Mouse (Mus musculus): ENCODE measurements around the gene Tpsab1. TPM values are rescaled to one million over a fixed set of nuclear protein-coding genes. Genes with fewer than 3 reads are reported as not detected.

The Tpsab1 gene
- polyA plus RNA-seq (2012; rRNA removed) = 0.02 and 0.05 TPM in 2 replicates

GRCm38 (mm10) chr17:25345462-25345861 lies at the start of gene Tpsab1:
TSS of gene Tpsab1 (minus strand) at chr17:25345562.

DNA sequence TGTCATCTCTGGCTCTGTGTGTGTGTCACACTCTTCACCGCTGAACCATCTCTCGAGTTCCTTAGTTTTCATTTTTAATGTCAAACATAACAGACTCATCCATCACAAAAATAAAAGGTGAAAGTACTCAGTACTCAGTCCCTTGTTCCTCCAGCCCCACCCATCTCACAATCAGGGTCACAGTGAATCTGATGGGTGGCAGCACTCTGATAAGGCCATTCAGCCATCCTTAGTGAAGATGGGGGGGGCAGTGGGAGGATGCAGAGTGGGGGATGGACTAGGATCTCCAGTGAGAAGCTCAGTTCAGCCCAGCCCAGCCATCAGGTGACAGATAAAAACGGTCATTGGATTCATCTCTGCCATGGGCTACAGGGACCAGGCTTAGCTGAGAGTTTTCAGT lies 23.6 kb upstream of the Tpsab1 start, which contains the start of gene Tpsg1:
TSS of gene Tpsg1 (plus strand) at position 301 of the 400 bp plus-strand sequence.

DNA sequence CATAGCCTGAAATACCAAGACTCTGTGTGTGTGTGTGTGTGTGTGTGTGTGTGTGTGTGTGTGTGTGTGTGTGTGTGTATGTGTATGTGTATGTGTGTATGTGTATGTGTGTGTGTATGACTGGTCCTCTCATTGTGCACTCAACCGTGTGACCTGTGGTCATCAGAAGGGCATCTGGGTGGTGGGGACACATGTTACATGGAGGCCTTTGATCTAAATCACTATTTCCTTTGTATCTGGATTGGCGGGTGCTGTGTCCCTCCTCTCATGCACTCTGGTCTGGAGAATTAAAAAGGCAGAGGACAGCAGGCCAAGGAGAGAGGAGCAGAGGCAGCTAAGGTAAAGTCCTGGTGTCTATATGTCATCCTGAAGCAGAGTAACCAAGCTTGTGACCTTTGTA lies 20.6 kb upstream of the Tpsab1 start, which contains the start of gene Tpsb2:
TSS of gene Tpsb2 (plus strand) at position 301 of the 400 bp plus-strand sequence.

GRCm38 (mm10) chr17:25318354-25318753 lies 27.0 kb downstream of the Tpsab1 start, which contains the start of gene Prss29:
TSS of gene Prss29 (plus strand) at chr17:25318654.

DNA sequence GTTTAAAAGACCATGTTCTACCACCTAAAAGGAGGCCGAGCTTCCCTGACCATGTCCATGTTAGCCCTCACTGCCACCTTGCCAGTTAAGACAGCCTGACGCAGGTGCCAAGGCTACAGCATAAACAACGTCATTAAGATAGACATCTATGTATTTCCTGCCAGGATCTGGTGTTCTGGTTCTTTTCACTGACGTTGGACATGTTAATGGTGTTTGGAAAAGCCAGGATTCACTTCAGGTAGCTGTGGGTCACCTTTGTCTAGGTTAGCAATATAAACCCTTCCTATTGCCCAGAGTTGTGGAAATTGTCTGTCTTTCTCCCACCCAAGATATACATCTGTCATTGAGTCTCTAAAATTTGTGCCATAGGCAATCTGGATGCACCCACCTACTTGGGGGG lies 37.0 kb downstream of the Tpsab1 start, which contains the start of gene Prss28:
TSS of gene Prss28 (plus strand) at position 301 of the 400 bp plus-strand sequence.

DNA sequence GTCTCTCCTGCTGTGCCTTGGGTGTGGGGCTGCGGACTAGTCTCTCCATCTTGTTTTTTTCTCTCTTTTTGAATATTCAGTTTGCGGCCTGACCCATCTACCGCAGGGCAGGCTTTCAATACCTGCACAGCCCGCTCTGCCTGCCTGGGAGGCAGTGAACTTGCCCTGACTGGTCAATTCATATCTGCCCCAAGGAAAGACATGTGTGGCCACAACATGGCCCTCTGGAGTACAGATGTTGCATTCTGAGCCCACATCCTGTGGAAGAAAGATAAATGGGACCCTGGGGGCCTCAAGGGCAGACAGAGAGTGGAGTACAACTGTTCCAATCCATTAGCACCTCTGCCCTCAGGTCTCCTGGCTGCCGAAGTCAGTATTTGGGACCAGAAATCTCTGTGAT lies 47.3 kb downstream of the Tpsab1 start, which contains the start of gene Prss34:
TSS of gene Prss34 (plus strand) at position 301 of the 400 bp plus-strand sequence.

Other genes with a start within 250 kb of the Tpsab1 start
- gene Telo2, start 229.6 kb downstream of the Tpsab1 start, polyA plus RNA-seq (2012; rRNA removed) = 5.6 TPM in 2 replicates
- not detected in 2 replicates for gene Ptx4, start 224.8 kb downstream of the Tpsab1 start, polyA plus RNA-seq (2012; rRNA removed)
- 6.5 and 7.2 TPM in 2 replicates for gene Clcn7, start 212.2 kb downstream of the Tpsab1 start, polyA plus RNA-seq (2012; rRNA removed)
- gene Ccdc154, start 183.1 kb downstream of the Tpsab1 start, polyA plus RNA-seq (2012; rRNA removed) = not detected in 2 replicates
- not detected in 2 replicates for gene Gm38655, start 170.1 kb downstream of the Tpsab1 start, polyA plus RNA-seq (2012; rRNA removed)
- gene BC003965, start 161.0 kb downstream of the Tpsab1 start, polyA plus RNA-seq (2012; rRNA removed) = 11.2 and 12.5 TPM in 2 replicates
- 8.8 and 9.4 TPM in 2 replicates for gene Unkl, start 157.2 kb downstream of the Tpsab1 start, polyA plus RNA-seq (2012; rRNA removed)
- gene Gnptg, start 105.4 kb downstream of the Tpsab1 start, polyA plus RNA-seq (2012; rRNA removed) = 13.8 and 14.6 TPM in 2 replicates
- gene Tsr3, start 105.4 kb downstream of the Tpsab1 start, polyA plus RNA-seq (2012; rRNA removed) = 12.0 and 12.2 TPM in 2 replicates
- gene Baiap3, start 89.2 kb downstream of the Tpsab1 start, polyA plus RNA-seq (2012; rRNA removed) = 0.56 and 1.2 TPM in 2 replicates
- 125 and 133 TPM in 2 replicates for gene Ube2i, start 70.9 kb downstream of the Tpsab1 start, polyA plus RNA-seq (2012; rRNA removed)
- 2.7 and 3.8 TPM in 2 replicates for gene Prss34, start 47.2 kb downstream of the Tpsab1 start, polyA plus RNA-seq (2012; rRNA removed)
- not detected in 2 replicates for gene Prss28, start 36.9 kb downstream of the Tpsab1 start, polyA plus RNA-seq (2012; rRNA removed)
- not detected in 2 replicates for gene Prss29, start 26.9 kb downstream of the Tpsab1 start, polyA plus RNA-seq (2012; rRNA removed)
- gene Tpsb2, start 20.7 kb upstream of the Tpsab1 start, polyA plus RNA-seq (2012; rRNA removed) = 0.43 and 0.61 TPM in 2 replicates
- 0.05 TPM in 1 of 2 replicates, not detected in the other for gene Tpsg1, start 23.7 kb upstream of the Tpsab1 start, polyA plus RNA-seq (2012; rRNA removed)
- gene Cacna1h, start 88.2 kb upstream of the Tpsab1 start, polyA plus RNA-seq (2012; rRNA removed) = 0.38 and 0.97 TPM in 2 replicates
- 0.43 and 0.64 TPM in 2 replicates for gene Tekt4, start 109.1 kb upstream of the Tpsab1 start, polyA plus RNA-seq (2012; rRNA removed)
- not detected in 2 replicates for gene Sstr5, start 151.7 kb upstream of the Tpsab1 start, polyA plus RNA-seq (2012; rRNA removed)
- gene Sox8, start 225.1 kb upstream of the Tpsab1 start, polyA plus RNA-seq (2012; rRNA removed) = 0.02 and 0.05 TPM in 2 replicates
- 5.2 and 6.2 TPM in 2 replicates for gene Lmf1, start 233.5 kb upstream of the Tpsab1 start, polyA plus RNA-seq (2012; rRNA removed)